Mouse (Mus musculus) liver, adult 2 months (tissue): ENCODE data around the gene Lim2. TPM values are rescaled to one million over a fixed set of nuclear protein-coding genes. Genes with fewer than 3 reads are reported as not detected.

Experiments used
- DNase-seq: peaks from one replicate; pipeline ENCODE4 v3.0.0-alpha.2; 2011; ENCODE audit warnings: low read depth, low spot score; ENCODE audit errors: extremely low read depth
- H3K27ac ChIP-seq: fragments of 200-500 bp; replicated peaks from 2 replicates; pipeline ENCODE4 v1.5.1; 2012; ENCODE audit warnings: low read depth, mild to moderate bottlenecking, control low read depth, inconsistent platforms, low read length; ENCODE audit not compliant: insufficient read depth
- H3K27me3 ChIP-seq: fragments of 200-500 bp; 2 replicates; pipeline ENCODE4 v1.6.1; 2012; ENCODE audit warnings: mild to moderate bottlenecking, moderate library complexity, low read length, inconsistent platforms; ENCODE audit not compliant: control insufficient read depth, insufficient read depth
- H3K36me3 ChIP-seq: fragments of 200-500 bp; 2 replicates; pipeline ENCODE4 v1.6.1; 2012; ENCODE audit warnings: low read length, inconsistent platforms; ENCODE audit not compliant: control insufficient read depth, insufficient read depth
- H3K4me1 ChIP-seq: fragments of 200-500 bp; 2 replicates; pipeline ENCODE4 v1.6.1; 2011; ENCODE audit warnings: low read length; ENCODE audit not compliant: control insufficient read depth, insufficient read depth
- H3K4me3 ChIP-seq: fragments of 200-500 bp; 2 replicates; pipeline ENCODE4 v1.5.1; 2011; ENCODE audit warnings: low read depth, mild to moderate bottlenecking, control low read depth, low read length, moderate library complexity; ENCODE audit not compliant: insufficient read depth
- H3K79me2 ChIP-seq: fragments of 200-500 bp; 2 replicates; pipeline ENCODE4 v1.6.1; 2012; ENCODE audit warnings: inconsistent platforms, mild to moderate bottlenecking, low read length, moderate library complexity; ENCODE audit not compliant: control insufficient read depth, insufficient read depth
- H3K9ac ChIP-seq: fragments of 200-500 bp; 2 replicates; pipeline ENCODE4 v1.6.1; 2012; ENCODE audit warnings: low read depth, mild to moderate bottlenecking, control low read depth, inconsistent platforms, low read length
- CTCF ChIP-seq: fragments of 200-500 bp; IDR thresholded peaks from 2 replicates; pipeline ENCODE4 v1.5.1; 2011; ENCODE audit warnings: low read depth, low read length, control low read depth
- POLR2A ChIP-seq: fragments of 200-500 bp; IDR thresholded peaks from 2 replicates; pipeline ENCODE4 v1.6.1; 2011; ENCODE audit warnings: low read length, control low read depth; ENCODE audit not compliant: insufficient read depth; ENCODE audit errors: extremely low read depth
- WGBS: fragments of 180-500 bp; shearing (Covaris S2); methylation state at CpG from one replicate; pipeline ENCODE4 v1.1.7; 2018; 5-methylcytosine and 5-hydroxymethylcytosine counted together
- polyA plus RNA-seq: library from polyadenylated mRNA; depleted of rRNA; stranded (reverse); fragments of >200 nt; gene quantifications from 2 replicates; pipeline ENCODE4 v1.2.3, GENCODE M21; 2012; rRNA removed
- total RNA-seq: library from RNA; depleted of rRNA; stranded (reverse); fragments of >200 nt; gene quantifications from 2 replicates; pipeline ENCODE4 v1.2.3, GENCODE M21; 2014; rRNA removed

The Lim2 gene
- total and polyA plus RNA-seq, 2 experiments, result not detected

DNA sequence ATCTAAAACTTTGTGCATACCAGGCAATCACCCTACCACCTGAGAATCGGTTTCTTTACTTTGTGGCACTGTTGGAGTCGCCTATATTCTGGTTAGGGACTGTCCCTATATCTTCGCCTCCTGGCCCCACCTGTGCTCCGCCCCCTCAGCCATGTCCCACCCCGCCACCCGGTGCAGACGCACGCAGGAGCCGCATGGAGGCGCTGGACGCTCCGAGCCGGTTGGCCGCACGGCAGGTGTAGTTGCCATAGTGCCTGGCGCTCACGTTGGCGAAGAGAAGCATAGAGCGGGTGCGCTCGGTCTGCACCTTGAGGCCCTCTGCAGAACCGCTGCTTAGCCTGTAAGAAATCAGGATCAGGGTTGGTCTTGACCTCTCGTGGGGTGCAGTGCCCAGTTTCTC is 48.2 kb downstream of the Lim2 start:
- no peaks in the 10 kb centered on the region for H3K36me3 ChIP-seq
- no peak for TF ChIP-seq POLR2A
- TF ChIP-seq CTCF, result no peak
- H3K79me2 ChIP-seq, result no peaks in the 10 kb centered on the region
- H3K4me1 ChIP-seq, result no peaks in the 10 kb centered on the region
- H3K9ac ChIP-seq, result no peak overlapping the region
- 9% methylated on average over 23 of the region's 23 CpGs for WGBS
- H3K27ac ChIP-seq, result no peak overlapping the region
- H3K4me3 ChIP-seq, result no peak overlapping the region
- no peak for DNase-seq
- H3K27me3 ChIP-seq, result peaks cover 9% of the 10 kb centered on the region; the same call in 1 of the 2 replicates

DNA sequence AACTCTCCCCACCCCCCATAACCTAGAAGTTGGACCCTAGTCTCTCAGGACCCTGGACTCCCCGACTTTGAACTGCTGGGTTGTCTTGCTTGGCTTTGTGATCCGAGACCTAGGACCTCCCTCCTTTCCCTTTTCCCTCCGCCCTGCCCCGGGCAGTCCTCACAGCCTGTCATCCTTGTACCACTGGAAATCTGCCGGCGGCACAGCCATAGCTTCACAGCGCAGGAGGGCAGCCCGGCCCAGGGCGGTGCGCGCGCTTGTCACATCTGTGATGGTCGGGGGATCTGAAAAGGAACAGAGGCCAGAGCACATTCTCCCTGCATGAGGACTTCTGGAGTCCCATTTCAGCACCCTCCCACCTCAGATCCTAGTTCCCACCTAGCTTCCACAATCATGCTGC is 48.9 kb downstream of the Lim2 start:
- TF ChIP-seq POLR2A, result no peak
- H3K4me3 ChIP-seq, result no peak overlapping the region
- H3K4me1 ChIP-seq, result no peaks in the 10 kb centered on the region
- no peaks in the 10 kb centered on the region for H3K79me2 ChIP-seq
- H3K27me3 ChIP-seq, result peaks cover 9% of the 10 kb centered on the region; the same call in 1 of the 2 replicates
- WGBS, result 9% methylated on average over 13 of the region's 13 CpGs
- no peak overlapping the region for H3K27ac ChIP-seq
- no peak overlapping the region for H3K9ac ChIP-seq
- DNase-seq, result no peak
- H3K36me3 ChIP-seq, result no peaks in the 10 kb centered on the region

DNA sequence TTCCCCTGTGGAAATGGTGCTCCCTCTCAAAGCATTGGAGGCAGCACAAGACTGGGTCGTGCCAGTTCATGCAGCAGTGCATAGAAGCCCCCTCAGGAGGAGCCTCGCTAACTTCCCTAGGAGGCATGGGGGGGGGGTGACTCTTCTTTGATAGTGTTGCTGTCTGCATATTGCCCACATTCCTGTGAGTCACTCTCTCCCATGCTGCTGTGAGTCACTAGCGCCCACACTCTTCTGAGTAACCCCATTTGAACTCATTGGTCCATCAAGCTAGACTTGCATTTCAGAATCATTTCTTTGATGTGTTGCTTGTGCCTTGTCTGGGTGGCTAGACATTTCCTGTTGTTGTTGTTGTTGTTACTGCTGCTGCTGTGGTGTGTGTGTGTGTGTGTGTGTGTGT is 53.7 kb downstream of the Lim2 start:
- Histone ChIP-seq H3K79me2 (no peaks in the 10 kb centered on the region), H3K27ac (no peak overlapping the region), H3K4me3 (no peak overlapping the region), H3K27me3 (peaks cover 5% of the 10 kb centered on the region; the same call in 1 of the 2 replicates), H3K9ac (no peak overlapping the region), H3K36me3 (no peaks in the 10 kb centered on the region), H3K4me1 (no peaks in the 10 kb centered on the region)
- no peak for DNase-seq
- WGBS, result 70% methylated on average over 3 of the region's 3 CpGs
- TF ChIP-seq CTCF, result no peak
- TF ChIP-seq POLR2A, result no peak

DNA sequence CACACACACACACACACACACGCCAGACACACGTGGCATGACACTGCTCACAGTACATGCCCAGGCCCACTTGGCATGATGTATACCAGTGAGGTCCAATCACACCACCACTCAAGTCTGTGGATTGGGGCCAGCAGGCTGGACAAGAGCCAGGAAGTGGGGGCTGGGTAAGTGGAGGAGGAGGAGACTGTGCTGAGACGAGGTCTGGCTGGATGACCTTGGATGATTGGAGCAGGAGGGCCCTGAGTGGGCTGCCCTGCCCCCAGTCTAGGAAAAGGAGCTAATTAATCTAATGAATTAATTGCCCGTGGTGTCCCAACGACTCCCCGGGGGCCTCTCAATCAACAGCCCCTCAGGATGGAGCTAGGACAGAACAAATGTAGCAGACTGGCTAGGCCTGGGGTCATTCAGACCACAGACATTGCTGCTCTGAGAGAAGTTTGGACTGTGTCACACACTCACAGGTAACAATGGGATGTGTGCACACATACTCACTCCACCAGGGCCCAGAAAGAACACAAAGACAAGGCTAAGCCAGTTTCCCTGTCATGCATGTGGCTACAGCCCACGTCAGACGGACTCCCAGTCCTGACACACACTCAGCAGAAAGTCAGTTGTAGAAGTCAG is 54.7 kb downstream of the Lim2 start:
- no peak overlapping the region for H3K27ac ChIP-seq
- DNase-seq, result no peak
- 72% methylated on average over 8 of the region's 8 CpGs for WGBS
- no peaks in the 10 kb centered on the region for H3K79me2 ChIP-seq
- H3K4me3 ChIP-seq, result no peak overlapping the region
- TF ChIP-seq CTCF (no peak), POLR2A (no peak)
- no peaks in the 10 kb centered on the region for H3K4me1 ChIP-seq
- no peaks in the 10 kb centered on the region for H3K36me3 ChIP-seq
- no peak overlapping the region for H3K9ac ChIP-seq
- H3K27me3 ChIP-seq, result no peaks in the 10 kb centered on the region

DNA sequence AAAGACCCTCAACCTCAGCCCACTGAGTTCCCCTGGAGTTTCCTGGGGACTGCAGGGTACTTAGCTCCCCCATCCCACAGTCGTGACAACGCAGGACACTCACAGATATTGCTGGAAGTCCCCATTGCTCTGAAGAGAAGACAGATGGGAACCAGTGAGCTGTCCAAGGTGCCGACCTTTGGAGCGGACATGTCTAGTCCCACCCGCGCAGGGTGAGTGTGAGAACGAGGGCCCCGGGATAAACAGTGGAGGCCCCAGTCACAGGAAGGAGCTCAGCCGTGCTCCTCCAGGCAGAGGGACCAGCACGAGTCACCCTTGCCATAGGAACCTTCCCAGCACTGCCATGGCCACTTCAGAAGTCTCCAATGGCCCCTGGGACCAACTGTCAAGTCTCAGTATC is 55.8 kb downstream of the Lim2 start:
- H3K9ac ChIP-seq, result no peak overlapping the region
- H3K27me3 ChIP-seq, result no peaks in the 10 kb centered on the region
- TF ChIP-seq POLR2A, result no peak
- no peak for TF ChIP-seq CTCF
- WGBS, result 5% methylated on average over 10 of the region's 10 CpGs
- H3K36me3 ChIP-seq, result no peaks in the 10 kb centered on the region
- no peaks in the 10 kb centered on the region for H3K79me2 ChIP-seq
- no peak overlapping the region for H3K4me3 ChIP-seq
- H3K27ac ChIP-seq, result no peak overlapping the region
- H3K4me1 ChIP-seq, result no peaks in the 10 kb centered on the region
- DNase-seq, result no peak

Other genes with a start within 250 kb of the Lim2 start
- gene Zfp715, start 114.4 kb upstream of the Lim2 start, total RNA-seq, result 12.1 and 12.2 TPM in 2 replicates
- gene Zfp715, start 114.4 kb upstream of the Lim2 start, polyA plus RNA-seq, result 1.7 and 1.8 TPM in 2 replicates
- gene Siglecf, start 76.3 kb upstream of the Lim2 start, total RNA-seq, result 0.09 and 0.27 TPM in 2 replicates
- 0.05 and 0.10 TPM in 2 replicates for gene Siglecf, start 76.3 kb upstream of the Lim2 start, polyA plus RNA-seq
- 0.09 and 0.40 TPM in 2 replicates for gene Siglecg, start 19.5 kb upstream of the Lim2 start, total RNA-seq
- 0.36 and 1.1 TPM in 2 replicates for gene Siglecg, start 19.5 kb upstream of the Lim2 start, polyA plus RNA-seq
- gene Nkg7, start 9.4 kb downstream of the Lim2 start, total RNA-seq, result 0.81 and 1.1 TPM in 2 replicates
- gene Nkg7, start 9.4 kb downstream of the Lim2 start, polyA plus RNA-seq, result 1.7 and 2.5 TPM in 2 replicates
- gene Cldnd2, start 13.1 kb downstream of the Lim2 start, total RNA-seq, result not detected in 2 replicates
- gene Cldnd2, start 13.1 kb downstream of the Lim2 start, polyA plus RNA-seq, result 0.17 TPM in 1 of 2 replicates, not detected in the other
- 473 and 572 TPM in 2 replicates for gene Etfb, start 16.4 kb downstream of the Lim2 start, total RNA-seq
- gene Etfb, start 16.4 kb downstream of the Lim2 start, polyA plus RNA-seq, result 330 and 416 TPM in 2 replicates
- not detected in 2 replicates for gene Gm45233, start 16.5 kb downstream of the Lim2 start, total RNA-seq
- 0.28 TPM in 1 of 2 replicates, not detected in the other for gene Gm45233, start 16.5 kb downstream of the Lim2 start, polyA plus RNA-seq
- 0.37 and 0.47 TPM in 2 replicates for gene Vsig10l, start 35.5 kb downstream of the Lim2 start, total RNA-seq
- gene Vsig10l, start 35.5 kb downstream of the Lim2 start, polyA plus RNA-seq, result 0.80 and 1.6 TPM in 2 replicates
- 0.13 and 0.18 TPM in 2 replicates for gene Iglon5, start 62.4 kb downstream of the Lim2 start, total RNA-seq
- 0.62 and 0.81 TPM in 2 replicates for gene Iglon5, start 62.4 kb downstream of the Lim2 start, polyA plus RNA-seq
- not detected in 2 replicates for gene 4931406B18Rik, start 78.3 kb downstream of the Lim2 start, total RNA-seq
- gene 4931406B18Rik, start 78.3 kb downstream of the Lim2 start, polyA plus RNA-seq, result not detected in 2 replicates
- 0.28 and 1.3 TPM in 2 replicates for gene Cd33, start 116.8 kb downstream of the Lim2 start, total RNA-seq
- 0.16 and 1.0 TPM in 2 replicates for gene Cd33, start 116.8 kb downstream of the Lim2 start, polyA plus RNA-seq
- 1.1 and 1.2 TPM in 2 replicates for gene Zfp658, start 134.6 kb downstream of the Lim2 start, total RNA-seq
- gene Zfp658, start 134.6 kb downstream of the Lim2 start, polyA plus RNA-seq, result 0.20 and 0.49 TPM in 2 replicates
- gene Zfp719, start 151.9 kb downstream of the Lim2 start, total RNA-seq, result 3.5 and 3.9 TPM in 2 replicates
- 0.59 and 1.1 TPM in 2 replicates for gene Zfp719, start 151.9 kb downstream of the Lim2 start, polyA plus RNA-seq
- gene Zfp819, start 179.5 kb downstream of the Lim2 start, total RNA-seq, result 0.09 TPM in 1 of 2 replicates, not detected in the other
- not detected in 2 replicates for gene Zfp819, start 179.5 kb downstream of the Lim2 start, polyA plus RNA-seq
- gene Ceacam18, start 207.0 kb downstream of the Lim2 start, total RNA-seq, result not detected in 2 replicates
- gene Ceacam18, start 207.0 kb downstream of the Lim2 start, polyA plus RNA-seq, result not detected in 2 replicates
- 2.1 and 3.0 TPM in 2 replicates for gene Siglece, start 232.5 kb downstream of the Lim2 start, total RNA-seq
- 2.2 and 4.5 TPM in 2 replicates for gene Siglece, start 232.5 kb downstream of the Lim2 start, polyA plus RNA-seq
- 2.4 and 3.2 TPM in 2 replicates for gene Ctu1, start 244.3 kb downstream of the Lim2 start, total RNA-seq
- gene Ctu1, start 244.3 kb downstream of the Lim2 start, polyA plus RNA-seq, result 5.1 and 5.8 TPM in 2 replicates